Mouse (Mus musculus) kidney, adult 9 months (tissue): Measurements from ENCODE around the gene Dok1.

ENCODE experiments used
- DNase-seq: peaks from one replicate; pipeline ENCODE4 v3.0.0; 2022

Gene Dok1

GRCm38 (mm10) chr6:83033249-83034185 lies at the start of gene Dok1, which contains the start of gene Loxl3:
Gene Dok1, minus strand, starts transcription at chr6:83033471.
Gene Loxl3, plus strand, starts transcription at chr6:83034173.
- peak; percentile 54 for DNase-seq

- DNase-seq = no peak
Observed at GRCm38 (mm10) chr6:83080210-83080609, 46.9 kb upstream of the Dok1 start.

DNA sequence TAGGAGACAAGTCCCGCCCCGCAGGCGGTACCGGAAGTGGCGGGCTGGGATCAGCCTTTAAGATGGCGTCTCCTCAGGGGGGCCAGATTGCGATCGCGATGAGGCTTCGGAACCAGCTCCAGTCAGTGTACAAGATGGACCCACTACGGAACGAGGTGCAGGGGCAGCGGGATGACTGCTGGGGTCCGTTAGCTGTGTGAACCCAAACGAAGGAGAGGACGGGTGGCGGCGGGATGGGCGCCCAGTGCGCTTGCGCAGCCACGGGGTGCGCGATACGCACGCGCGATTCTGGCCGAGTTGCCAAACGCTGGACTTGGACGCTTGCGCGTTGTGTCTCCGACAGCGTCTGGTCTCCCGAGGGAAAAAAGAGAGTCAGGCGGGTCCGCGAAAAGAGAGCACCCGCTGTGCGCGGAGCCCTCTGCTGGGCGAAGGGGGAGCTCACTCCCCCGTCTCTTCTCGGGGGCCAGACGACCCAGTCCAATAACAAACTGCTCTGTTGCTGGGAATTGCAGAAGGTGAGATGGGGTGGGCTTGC lies 45.1 kb upstream of the Dok1 start:
- DNase-seq = peak; percentile 100

DNA sequence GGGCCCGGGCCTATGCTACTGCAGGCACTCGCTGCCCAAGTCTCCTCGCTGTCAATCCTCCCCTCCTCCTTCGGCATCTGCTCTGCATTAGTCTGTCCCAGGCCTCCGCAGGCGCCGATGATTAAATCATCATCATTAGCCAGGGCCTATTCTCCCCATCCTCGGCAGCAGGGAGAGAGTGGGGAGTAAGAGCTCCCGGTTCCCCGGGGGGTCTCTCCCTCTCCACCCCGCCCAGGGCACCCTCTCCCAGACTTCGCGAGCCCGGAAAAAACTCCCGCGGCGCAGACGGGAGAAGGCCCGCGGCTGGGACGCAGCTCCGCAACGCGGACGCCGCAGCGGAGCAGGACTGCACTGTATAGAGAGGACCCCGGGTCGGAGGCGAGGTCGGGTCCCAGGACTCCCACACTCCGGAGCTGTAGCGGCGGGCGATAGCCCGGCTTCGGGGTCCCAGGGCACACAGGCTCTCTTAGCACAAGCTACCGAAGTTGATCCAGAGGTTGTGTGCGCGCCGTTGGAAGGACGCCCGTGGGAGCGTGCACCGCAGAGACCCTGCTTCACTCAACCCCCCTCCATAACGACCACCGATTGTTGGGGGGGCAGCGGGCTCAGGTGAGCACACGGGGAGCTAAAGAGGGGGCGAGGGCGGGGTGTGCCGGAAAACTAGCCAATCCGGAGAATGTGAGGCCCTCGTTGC lies 44.5 kb upstream of the Dok1 start, which contains the start of gene Pcgf1:
Pcgf1 (plus strand) TSS at position 240 of the 694 bp plus-strand sequence.
- peak; percentile 46 for DNase-seq

DNA sequence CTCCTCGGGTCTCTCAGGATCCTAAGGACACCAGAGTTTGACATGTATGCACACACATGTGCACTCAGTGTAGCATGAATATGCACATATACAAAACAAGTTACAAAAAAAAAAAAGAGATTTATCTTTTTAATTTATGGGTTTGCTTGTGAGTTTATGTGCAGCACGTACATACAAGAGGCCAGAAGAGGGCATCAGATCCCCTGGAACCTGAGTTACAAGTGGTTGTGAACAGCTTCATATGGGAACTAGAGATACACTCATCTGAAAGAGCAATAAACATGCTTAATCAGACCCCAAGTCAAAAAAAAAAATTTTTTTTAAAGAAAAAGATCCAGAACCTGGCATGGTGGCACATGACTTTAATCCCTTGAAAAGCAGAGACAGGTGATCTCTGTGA lies 41.7 kb upstream of the Dok1 start:
- peak; percentile 38 for DNase-seq

DNA sequence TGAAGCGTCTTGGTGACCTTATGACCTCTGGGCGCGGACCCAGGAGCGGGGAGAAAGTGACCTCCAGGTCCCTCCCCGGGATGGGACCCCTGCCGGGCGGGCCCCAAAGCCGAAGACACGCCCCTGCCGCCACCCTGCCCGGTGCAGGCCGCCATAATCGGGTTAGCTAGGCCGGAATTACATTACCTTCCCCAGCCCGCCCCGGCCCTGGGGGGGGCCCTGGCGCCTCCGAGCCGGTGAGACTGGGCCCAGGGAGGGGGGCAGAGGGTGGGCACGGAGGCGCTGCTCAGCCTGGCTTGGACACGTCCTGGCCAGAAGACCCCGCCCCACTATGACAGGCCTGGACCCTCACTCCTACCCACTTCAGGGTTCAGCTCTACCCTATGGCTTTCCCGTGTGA lies 37.9 kb upstream of the Dok1 start:
- no peak for DNase-seq

GRCm38 (mm10) chr6:83070311-83071219 lies 37.3 kb upstream of the Dok1 start:
- no peak for DNase-seq

DNA sequence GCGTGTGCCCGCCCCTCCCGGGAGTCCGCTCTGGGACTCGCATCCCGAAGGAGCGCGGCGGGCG lies 36.8 kb upstream of the Dok1 start, which contains the start of gene Tlx2:
Tlx2 (minus strand) TSS at position 47 of the 64 bp plus-strand sequence.
- no peak for DNase-seq

DNA sequence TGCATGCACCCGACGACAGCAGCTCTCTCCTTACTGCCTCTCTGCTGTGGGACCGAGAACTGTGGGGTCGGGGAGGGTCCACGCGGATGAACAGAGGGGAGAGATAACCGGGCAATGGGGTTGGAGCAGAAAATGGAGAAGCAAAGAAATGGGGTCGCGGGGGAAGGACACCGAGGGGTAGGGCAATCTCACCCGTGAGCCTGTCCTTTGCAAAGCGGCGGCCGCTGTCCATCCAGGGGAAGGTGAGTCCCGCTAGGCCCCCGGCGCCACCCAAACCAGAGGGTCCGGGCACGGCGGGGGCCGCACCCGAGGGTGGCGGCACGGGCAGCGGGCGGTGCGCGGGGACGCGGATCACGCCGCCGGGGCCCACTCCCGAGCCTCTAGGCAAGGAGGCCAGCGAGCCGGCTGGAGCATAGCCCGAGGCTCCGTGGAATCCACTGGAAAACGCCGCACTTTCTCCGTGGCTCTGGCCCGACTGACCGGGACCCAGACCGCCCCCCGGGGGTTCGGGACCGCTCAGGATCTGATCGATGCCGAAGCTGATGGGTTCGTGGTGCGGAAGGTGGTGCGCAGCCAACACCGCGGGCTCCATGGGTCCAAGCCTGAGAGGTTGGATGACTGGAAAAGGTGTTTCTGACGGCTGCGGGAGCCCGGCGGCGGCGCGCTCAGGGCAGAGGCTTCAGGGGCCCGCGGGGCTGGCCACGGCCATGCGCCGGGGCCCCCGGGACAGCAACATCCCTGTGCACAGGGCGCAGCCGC lies 36.4 kb upstream of the Dok1 start:
- no peak for DNase-seq

- DNase-seq = no peak
Observed at GRCm38 (mm10) chr6:83068706-83069487, 35.6 kb upstream of the Dok1 start.

GRCm38 (mm10) chr6:83068221-83068620 lies 35.0 kb upstream of the Dok1 start:
- no peak for DNase-seq

- DNase-seq = no peak
Observed at GRCm38 (mm10) chr6:83066441-83066840, 33.2 kb upstream of the Dok1 start.

DNA sequence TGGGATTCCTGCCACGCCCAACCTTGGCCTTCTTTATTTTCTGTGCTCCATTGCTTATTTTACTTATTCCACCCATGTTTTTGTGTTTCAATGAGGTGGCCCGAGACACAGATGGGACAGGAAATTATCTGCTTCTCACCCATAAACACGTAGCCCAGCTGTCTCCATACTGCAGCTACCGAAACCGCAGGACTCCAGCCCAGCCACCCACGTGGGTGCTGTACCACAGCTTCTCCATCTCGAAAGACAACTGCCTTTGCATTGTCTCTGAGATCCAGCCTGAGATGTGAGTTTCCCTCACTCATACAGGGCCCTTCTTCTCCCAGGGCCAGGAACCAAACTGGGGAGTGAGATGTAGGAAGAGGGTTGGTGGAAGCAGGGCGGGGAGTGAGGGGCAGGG lies 32.7 kb upstream of the Dok1 start:
- DNase-seq = no peak

- no peak for DNase-seq
Observed at GRCm38 (mm10) chr6:83058725-83059124, 25.5 kb upstream of the Dok1 start.

DNA sequence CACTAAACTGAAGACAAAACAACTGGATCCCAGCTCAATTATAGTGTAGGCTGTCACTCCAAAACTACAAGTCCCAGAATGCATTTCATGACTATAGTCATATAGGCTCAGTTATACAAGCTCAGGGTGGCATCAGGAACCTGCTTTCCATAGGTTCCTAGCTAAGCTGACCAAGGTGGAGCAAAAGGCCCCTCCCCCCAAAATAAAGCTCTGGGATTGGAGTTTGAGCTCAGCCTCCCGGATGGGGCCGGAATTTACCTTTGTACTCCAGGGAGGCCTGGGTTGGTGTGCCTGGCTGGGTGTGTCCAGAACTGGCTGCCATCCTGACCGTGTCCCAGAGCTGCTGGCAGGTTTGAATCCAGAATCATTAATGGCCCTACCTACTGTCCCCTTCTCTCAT lies 24.5 kb upstream of the Dok1 start, which contains the start of gene Dqx1:
Dqx1 (plus strand) TSS at position 55 of the 400 bp plus-strand sequence.
- peak; percentile 92 for DNase-seq

- DNase-seq = peak; percentile 51
Observed at GRCm38 (mm10) chr6:83054871-83055431, 21.7 kb upstream of the Dok1 start, which contains the start of gene Htra2. Gene Htra2, minus strand, starts transcription at chr6:83055273.

GRCm38 (mm10) chr6:83054074-83054851 lies 21.0 kb upstream of the Dok1 start, which contains the start of gene Aup1:
Gene Aup1, plus strand, starts transcription at chr6:83054521.
- DNase-seq = peak; percentile 98

- no peak for DNase-seq
Observed at GRCm38 (mm10) chr6:83053136-83053960, 20.1 kb upstream of the Dok1 start.

- DNase-seq = no peak
Observed at GRCm38 (mm10) chr6:83049367-83049766, 16.1 kb upstream of the Dok1 start.
